In genomic region chr13:59397571-59397970, GRCm38 (mm10) we compare ENCODE assay signal across 9 mouse cellular contexts.
A peak's percentile ranks its signal among the peaks of the same experiment; 100 is the strongest.
DNase-seq lines count a peak whose midpoint lies in the region; ATAC-seq and TF ChIP-seq lines count a peak whose summit lies in the region.
"Had no signal": no experiment of that assay in that cellular context is flagged by ENCODE, and none has a peak within 500 bp of the region (broad histone marks: within the 10 kb centered on the region; RNA-seq: fewer than 3 reads in every experiment).

No protein-coding gene starts in this region.

- no peak for TF ChIP-seq POLR2A in lung, adult 2 months (IDR thresholded peaks at IDR 0.05; ENCODE audit: borderline replicate concordance, extremely low read depth, low read depth, low read length)

- H3K4me1 ChIP-seq in midbrain, embryonic 14.5 days (ENCODE audit: control insufficient read depth, insufficient read depth, low read length) = peaks cover 8% of the 10 kb centered on the region; the same call in 1 of the 2 replicates
- peaks cover 14% of the 10 kb centered on the region for H3K4me1 ChIP-seq in midbrain, embryonic 13.5 days (replicated peaks)
- no peaks in the 10 kb centered on the region for H3K4me1 ChIP-seq in lung, adult 2 months (ENCODE audit: control insufficient read depth, insufficient read depth, low read length)
- H3K4me1 ChIP-seq: stomach, embryonic 15.5 days had no signal

- no peak overlapping the region for H3K4me2 ChIP-seq in midbrain, embryonic 14.5 days (ENCODE audit: low read length)
- H3K4me2 ChIP-seq in midbrain, embryonic 13.5 days (replicated peaks) = no peak overlapping the region
- H3K4me2 ChIP-seq: stomach, embryonic 15.5 days had no signal

- no peak overlapping the region for H3K27ac ChIP-seq in midbrain, embryonic 14.5 days (replicated peaks; ENCODE audit: low read depth, low read length)
- no peak overlapping the region for H3K27ac ChIP-seq in midbrain, embryonic 13.5 days
- H3K27ac ChIP-seq: stomach, embryonic 15.5 days had no signal

- H3K9ac ChIP-seq in midbrain, embryonic 14.5 days (replicated peaks; ENCODE audit: low read length) = no peak overlapping the region
- no peak overlapping the region for H3K9ac ChIP-seq in midbrain, embryonic 13.5 days (replicated peaks)
- H3K9ac ChIP-seq: stomach, embryonic 15.5 days had no signal

- H3K27me3 ChIP-seq in midbrain, embryonic 14.5 days (ENCODE audit: control insufficient read depth, insufficient read depth, low read length) = no peaks in the 10 kb centered on the region
- no peaks in the 10 kb centered on the region for H3K27me3 ChIP-seq in midbrain, embryonic 13.5 days
- H3K27me3 ChIP-seq: stomach, embryonic 15.5 days had no signal

- TF ChIP-seq CTCF in lung, adult 2 months (IDR thresholded peaks at IDR 0.05; ENCODE audit: insufficient read depth, low read length) = peak; percentile 65

- H3K9me3 ChIP-seq in midbrain, embryonic 14.5 days (ENCODE audit: control insufficient read depth, low read length) = no peaks in the 10 kb centered on the region
- no peaks in the 10 kb centered on the region for H3K9me3 ChIP-seq in midbrain, embryonic 13.5 days
- H3K9me3 ChIP-seq: stomach, embryonic 15.5 days had no signal

- no peaks in the 10 kb centered on the region for H3K36me3 ChIP-seq in midbrain, embryonic 14.5 days (ENCODE audit: control insufficient read depth, insufficient read depth, low read length)
- no peaks in the 10 kb centered on the region for H3K36me3 ChIP-seq in midbrain, embryonic 13.5 days
- H3K36me3 ChIP-seq: stomach, embryonic 15.5 days had no signal

- ATAC-seq in cerebellum, adult (ENCODE audit: insufficient number of reproducible peaks, low FRiP score, low TSS enrichment) = no peak
- no peak for ATAC-seq in midbrain, embryonic 14.5 days (ENCODE audit: low FRiP score, low TSS enrichment)
- no peak for ATAC-seq in midbrain, embryonic 13.5 days

- H3K4me3 ChIP-seq in midbrain, embryonic 14.5 days (replicated peaks; ENCODE audit: low read depth, low read length) = no peak overlapping the region
- no peak overlapping the region for H3K4me3 ChIP-seq in midbrain, embryonic 13.5 days (replicated peaks)
- no peak overlapping the region for H3K4me3 ChIP-seq in lung, adult 2 months (replicated peaks; ENCODE audit: extremely low read depth, low read depth, low read length)
- H3K4me3 ChIP-seq: stomach, embryonic 15.5 days had no signal

- peak; percentile 10 for DNase-seq in cerebellum, adult 11 months
- peak; percentile 76 for DNase-seq in midbrain, embryonic 14.5 days
- DNase-seq in cerebellum, adult 11-12 months = peak; percentile 4
- DNase-seq in gastrocnemius, adult 8-10 months (ENCODE audit: low spot score in 2 of 2) = peak; percentile 11 to 19
- peak; percentile 18 for DNase-seq in lung, adult 2 months
- no peak for DNase-seq in yolk sac, embryonic 10.5 days (ENCODE audit: low spot score)

- WGBS in midbrain, embryonic 14.5 days = 36% methylated on average over 3 of the region's 3 CpGs
- WGBS in midbrain, embryonic 13.5 days = 26% methylated on average over 3 of the region's 3 CpGs
- 29% methylated on average over 3 of the region's 3 CpGs for WGBS in lung, adult 2 months
